Mouse (Mus musculus) midbrain, postnatal 0 days (tissue): ENCODE measurements around the gene Usp18. TPM values are rescaled to one million over a fixed set of nuclear protein-coding genes. Genes with fewer than 3 reads are reported as not detected.

Experiments
- ATAC-seq: fragments of 200-750 bp; cut with Nextera tagmentation; 2 replicates; pipeline ENCODE4 v1.8.0; 2017; ENCODE audit warnings: moderate number of reproducible peaks, mild to moderate bottlenecking, moderate TSS enrichment, moderate library complexity; ENCODE audit not compliant: low FRiP score
- DNase-seq: peaks from one replicate; pipeline ENCODE4 v3.0.0-alpha.2; 2015; ENCODE audit warnings: low spot score
- H3K27ac ChIP-seq: fragments of 300-500 bp; sonication (generic); 2 replicates; pipeline ENCODE4 v1.5.1; 2014; ENCODE audit warnings: low read depth, mild to moderate bottlenecking, low read length, mixed read lengths
- H3K27me3 ChIP-seq: fragments of 300-500 bp; sonication (generic); 2 replicates; pipeline ENCODE4 v1.6.1; 2014; ENCODE audit warnings: low read length, control low read depth, mixed read lengths; ENCODE audit not compliant: insufficient read depth
- H3K36me3 ChIP-seq: fragments of 300-500 bp; sonication (generic); 2 replicates; pipeline ENCODE4 v1.6.1; 2014; ENCODE audit warnings: low read length, control low read depth, mixed read lengths; ENCODE audit not compliant: insufficient read depth
- H3K4me1 ChIP-seq: fragments of 300-500 bp; sonication (generic); 2 replicates; pipeline ENCODE4 v1.6.1; 2014; ENCODE audit warnings: mild to moderate bottlenecking, control low read depth, antibody characterized with exemption, low read length, mixed read lengths; ENCODE audit not compliant: insufficient read depth
- H3K4me2 ChIP-seq: fragments of 300-500 bp; sonication (generic); 2 replicates; pipeline ENCODE4 v1.6.1; 2014; ENCODE audit warnings: low read depth, mild to moderate bottlenecking, low read length, mixed read lengths; ENCODE audit not compliant: poor library complexity, severe bottlenecking
- H3K4me3 ChIP-seq: fragments of 300-500 bp; sonication (generic); 2 replicates; pipeline ENCODE4 v1.5.1; 2014; ENCODE audit warnings: low read depth, mild to moderate bottlenecking, low read length, moderate library complexity
- H3K9ac ChIP-seq: fragments of 300-500 bp; sonication (generic); replicated peaks from 2 replicates; pipeline ENCODE4 v1.6.1; 2014; ENCODE audit warnings: mild to moderate bottlenecking, low read length, moderate library complexity, mixed read lengths; ENCODE audit not compliant: poor library complexity, severe bottlenecking
- H3K9me3 ChIP-seq: fragments of 300-500 bp; sonication (generic); 2 replicates; pipeline ENCODE4 v1.6.1; 2016; ENCODE audit warnings: low read length, control low read depth
- CTCF ChIP-seq: IDR thresholded peaks from 2 replicates; pipeline ENCODE4 v1.5.1; 2016; ENCODE audit warnings: antibody characterized with exemption, mild to moderate bottlenecking
- WGBS: fragments of 180-500 bp; shearing (Covaris S2); extraction: QIAGEN DNeasy Blood & Tissue Kit; methylation state at CpG from one replicate; pipeline ENCODE4 v1.1.7; 2014; 5-methylcytosine and 5-hydroxymethylcytosine counted together
- polyA plus RNA-seq: library from polyadenylated mRNA; unstranded; fragments of >200 nt; fragmentation: Nextera tagmentation; extraction: Ambion mirVana; gene quantifications from 2 replicates; pipeline ENCODE4 v1.2.1, GENCODE M21; 2015
- total RNA-seq: library from RNA; depleted of rRNA; stranded (reverse); fragments of >200 nt; gene quantifications from 2 replicates; pipeline ENCODE4 v1.2.3, GENCODE M21; 2014

Usp18 gene
- total and polyA plus RNA-seq, 2 experiments from 2014 or later: 1.1 to 2.0 TPM

DNA sequence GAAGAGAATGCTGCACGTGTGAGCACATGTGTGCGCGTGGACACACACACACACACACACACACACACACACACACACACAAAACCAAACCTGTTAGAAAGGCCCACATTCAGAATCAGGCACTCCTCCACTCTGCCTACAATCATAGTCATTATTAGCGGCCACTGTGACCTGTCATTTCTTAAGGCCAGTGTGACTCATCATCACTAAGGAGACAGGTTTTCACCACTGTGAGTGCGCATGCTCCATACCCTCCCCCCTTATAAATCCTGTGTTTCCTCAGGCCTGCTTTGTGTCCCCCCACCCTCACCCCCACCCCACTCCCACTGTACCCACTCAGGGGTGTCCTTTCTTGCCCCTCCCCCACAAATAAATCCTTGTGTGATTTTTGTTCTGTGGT is 38.4 kb downstream of the Usp18 start:
- Histone ChIP-seq H3K4me1 (no peaks in the 10 kb centered on the region), H3K4me3 (no peak overlapping the region), H3K27ac (no peak overlapping the region), H3K9me3 (no peaks in the 10 kb centered on the region), H3K9ac (no peak overlapping the region), H3K36me3 (no peaks in the 10 kb centered on the region), H3K4me2 (no peak overlapping the region), H3K27me3 (no peaks in the 10 kb centered on the region)
- no peak for DNase-seq
- TF ChIP-seq CTCF: no peak
- 90% methylated on average over 5 of the region's 5 CpGs for WGBS
- no peak for ATAC-seq

DNA sequence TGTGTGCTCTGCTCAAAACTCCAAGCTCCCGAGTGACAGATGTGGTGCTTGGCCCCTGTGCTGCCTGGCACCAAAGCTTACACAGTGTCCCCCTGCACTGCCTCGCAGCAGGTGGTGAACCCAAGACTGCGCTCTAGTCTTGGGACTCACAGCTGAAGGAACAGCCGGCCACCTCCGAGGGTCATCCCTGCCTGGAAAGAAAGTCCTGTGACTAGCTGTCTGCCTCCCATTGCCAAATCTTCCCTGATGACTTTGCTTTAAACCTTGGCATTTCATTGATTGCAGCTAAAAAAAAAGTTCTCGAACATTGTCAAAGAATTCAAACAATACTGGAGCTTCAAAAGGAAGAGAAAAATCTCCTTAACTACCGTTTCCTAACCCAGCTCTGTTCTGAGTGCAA is 53.6 kb downstream of the Usp18 start:
- Histone ChIP-seq H3K27ac (no peak overlapping the region), H3K4me3 (no peak overlapping the region), H3K36me3 (no peaks in the 10 kb centered on the region), H3K9me3 (no peaks in the 10 kb centered on the region), H3K27me3 (no peaks in the 10 kb centered on the region), H3K9ac (no peak overlapping the region), H3K4me1 (no peaks in the 10 kb centered on the region), H3K4me2 (no peak overlapping the region)
- no peak for ATAC-seq
- no peak for TF ChIP-seq CTCF
- no peak for DNase-seq
- 34% methylated on average over 7 of the region's 7 CpGs for WGBS

DNA sequence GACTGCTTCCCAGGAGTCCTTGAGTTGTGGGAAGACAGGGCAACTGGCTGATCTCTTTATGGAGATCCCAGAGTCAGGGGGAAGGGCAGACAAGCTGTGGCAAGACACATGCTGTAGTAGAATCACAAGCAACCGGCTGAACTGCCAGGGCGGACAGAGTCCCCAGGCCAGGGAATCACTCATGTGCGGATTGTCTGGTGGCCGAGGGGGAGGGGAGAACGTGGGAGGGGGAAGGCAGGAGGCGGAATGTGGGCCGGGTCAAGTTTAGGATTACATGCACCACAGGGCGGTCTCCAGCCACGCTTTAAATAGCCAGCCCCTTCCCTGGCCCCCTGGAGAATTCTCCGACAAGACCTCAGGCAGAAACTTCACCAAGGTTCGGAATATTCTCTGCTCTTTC is 54.2 kb downstream of the Usp18 start, which contains the start of gene Slc6a13:
TSS of gene Slc6a13 (plus strand) at position 274 of the 400 bp plus-strand sequence.
- no peak for TF ChIP-seq CTCF
- no peak within 1 kb of the TSS for H3K9ac ChIP-seq
- WGBS: 9% methylated on average over 11 of the region's 11 CpGs
- no peaks in the 10 kb centered on the region for H3K36me3 ChIP-seq
- DNase-seq (peak; percentile 2), ATAC-seq (no peak)
- no peak within 1 kb of the TSS for H3K27ac ChIP-seq
- no peaks in the 10 kb centered on the region for H3K9me3 ChIP-seq
- H3K27me3 ChIP-seq: no peaks in the 10 kb centered on the region
- no peak within 1 kb of the TSS for H3K4me3 ChIP-seq
- no peak within 1 kb of the TSS for H3K4me2 ChIP-seq
- no peaks in the 10 kb centered on the region for H3K4me1 ChIP-seq

DNA sequence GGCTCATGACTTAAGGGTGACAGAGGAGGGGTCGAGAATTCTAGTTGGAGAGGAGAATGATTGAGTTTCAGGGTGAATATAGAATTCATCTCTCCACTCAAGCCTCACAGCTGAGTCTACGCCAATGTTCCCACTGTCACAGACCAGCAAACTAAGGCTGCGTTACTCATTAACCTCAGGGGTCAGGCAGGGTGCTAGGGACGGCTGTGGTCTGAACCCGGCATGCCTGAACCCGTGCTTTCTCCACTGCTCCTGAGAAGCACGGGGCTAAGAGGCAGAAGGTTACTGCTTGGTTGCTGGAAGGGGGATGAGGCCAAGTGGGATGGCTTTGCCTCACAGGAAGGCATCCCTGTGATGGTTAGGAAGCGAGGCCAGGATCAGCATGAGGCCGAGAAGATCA is 54.8 kb downstream of the Usp18 start:
- H3K9ac ChIP-seq: no peak overlapping the region
- H3K9me3 ChIP-seq: no peaks in the 10 kb centered on the region
- ATAC-seq: no peak
- no peak overlapping the region for H3K4me3 ChIP-seq
- H3K27me3 ChIP-seq: no peaks in the 10 kb centered on the region
- TF ChIP-seq CTCF: no peak
- H3K4me2 ChIP-seq: no peak overlapping the region
- DNase-seq: no peak
- 70% methylated on average over 9 of the region's 9 CpGs for WGBS
- H3K4me1 ChIP-seq: no peaks in the 10 kb centered on the region
- H3K36me3 ChIP-seq: no peaks in the 10 kb centered on the region
- H3K27ac ChIP-seq: no peak overlapping the region

DNA sequence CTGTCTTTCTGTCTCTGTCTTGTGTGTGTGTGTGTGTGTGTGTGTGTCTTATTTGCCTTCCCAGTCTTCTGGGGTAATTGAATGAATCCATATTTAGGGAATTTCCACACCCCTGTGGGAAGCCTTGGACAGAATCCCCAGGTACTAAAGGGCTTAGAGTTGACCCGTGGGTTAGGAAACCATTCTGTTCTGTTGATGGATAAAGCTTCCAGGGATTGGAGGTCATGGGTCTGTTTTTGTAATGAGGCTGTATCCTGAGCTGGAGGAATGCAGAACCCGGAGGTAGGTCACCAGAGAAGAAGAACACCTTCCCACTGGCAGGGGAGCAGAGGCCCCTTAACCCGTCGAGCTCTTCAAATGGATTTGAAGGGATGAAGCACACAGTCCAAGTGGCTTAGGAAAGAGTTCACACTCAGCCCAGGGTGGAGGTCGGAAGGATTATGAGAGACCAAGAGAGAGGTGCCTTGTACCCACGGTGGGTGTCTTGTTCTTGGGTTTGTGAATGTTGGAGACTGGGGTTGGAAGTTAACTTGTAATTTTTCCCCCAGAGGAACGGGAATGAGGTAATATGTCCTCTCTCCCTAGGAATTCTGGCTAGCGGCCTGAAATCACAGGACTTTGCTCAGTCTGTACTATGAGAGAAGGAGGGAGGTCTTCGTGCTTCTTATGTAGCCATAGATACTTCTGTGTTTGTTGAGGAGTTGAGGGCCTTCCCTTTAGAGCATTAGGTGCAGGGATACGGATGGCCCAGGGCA is 57.9 kb downstream of the Usp18 start:
- no peaks in the 10 kb centered on the region for H3K36me3 ChIP-seq
- H3K4me1 ChIP-seq: no peaks in the 10 kb centered on the region
- TF ChIP-seq CTCF: no peak
- no peak for ATAC-seq
- H3K9ac ChIP-seq: no peak overlapping the region
- DNase-seq: no peak
- no peak overlapping the region for H3K4me3 ChIP-seq
- H3K4me2 ChIP-seq: no peak overlapping the region
- no peak overlapping the region for H3K27ac ChIP-seq
- H3K9me3 ChIP-seq: no peaks in the 10 kb centered on the region
- no peaks in the 10 kb centered on the region for H3K27me3 ChIP-seq
- 51% methylated on average over 10 of the region's 10 CpGs for WGBS

DNA sequence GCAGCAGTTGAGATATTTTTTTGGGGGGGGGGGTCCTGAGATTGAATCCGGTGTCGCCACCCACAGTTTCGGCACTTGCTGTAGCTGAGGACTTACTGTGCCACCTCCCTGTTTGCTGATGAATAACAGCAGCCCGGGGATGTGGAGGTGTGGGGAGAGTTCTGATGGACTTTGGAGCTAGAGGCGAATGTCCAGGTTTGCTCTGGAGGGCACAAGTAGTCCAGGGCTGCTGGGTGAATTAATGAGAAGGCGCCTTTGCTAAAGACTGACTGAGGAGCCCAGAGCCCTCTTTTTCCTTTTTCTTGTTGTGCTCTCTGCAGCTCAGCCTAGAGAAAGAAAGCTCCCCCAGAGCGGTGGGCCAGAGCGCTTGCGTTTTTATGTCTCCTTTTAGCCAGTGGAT is 58.9 kb downstream of the Usp18 start:
- H3K9ac ChIP-seq: no peak overlapping the region
- ATAC-seq (no peak), DNase-seq (no peak)
- H3K4me2 ChIP-seq: no peak overlapping the region
- TF ChIP-seq CTCF: no peak
- no peak overlapping the region for H3K27ac ChIP-seq
- no peaks in the 10 kb centered on the region for H3K9me3 ChIP-seq
- H3K36me3 ChIP-seq: no peaks in the 10 kb centered on the region
- WGBS: 81% methylated on average over 9 of the region's 9 CpGs
- H3K4me1 ChIP-seq: no peaks in the 10 kb centered on the region
- no peaks in the 10 kb centered on the region for H3K27me3 ChIP-seq
- H3K4me3 ChIP-seq: no peak overlapping the region
